In the genomic region with DNA sequence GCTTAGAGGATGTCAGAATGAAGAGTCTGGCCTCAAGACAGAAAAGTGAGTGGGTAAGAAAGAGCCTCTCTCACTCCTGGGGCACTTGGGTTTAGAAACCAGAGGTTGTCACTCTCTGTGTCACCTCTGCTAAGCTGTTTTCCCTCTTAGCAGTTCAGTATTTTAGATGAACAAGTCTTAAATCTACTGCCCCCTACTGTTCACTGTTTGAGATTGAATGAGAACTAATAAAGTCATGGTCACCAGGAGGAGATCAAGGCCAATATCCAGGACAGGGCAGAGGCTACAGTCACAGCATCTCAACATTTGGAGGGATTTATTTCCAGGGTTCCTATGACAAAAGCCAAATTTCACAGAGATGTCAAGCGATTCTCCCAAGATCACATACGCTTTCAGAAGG, we compare ENCODE assay signal across 12 mouse cellular contexts.
A peak's percentile ranks its signal among the peaks of the same experiment; 100 is the strongest.
DNase-seq lines count a peak whose midpoint lies in the region; ATAC-seq and TF ChIP-seq lines count a peak whose summit lies in the region.
"Had no signal": no experiment of that assay in that cellular context is flagged by ENCODE, and none has a peak within 500 bp of the region (broad histone marks: within the 10 kb centered on the region; RNA-seq: fewer than 3 reads in every experiment).

No protein-coding gene starts in this region.

- no peaks in the 10 kb centered on the region for H3K9me3 ChIP-seq in forebrain, postnatal 0 days (ENCODE audit: low read length)
- H3K9me3 ChIP-seq in forebrain, embryonic 12.5 days, result no peaks in the 10 kb centered on the region
- H3K9me3 ChIP-seq in hindbrain, embryonic 12.5 days (replicated peaks), result no peaks in the 10 kb centered on the region
- H3K9me3 ChIP-seq: embryonic facial prominence, embryonic 13.5 days; kidney, embryonic 15.5 days; liver, embryonic 13.5 days had no signal

- H3K4me3 ChIP-seq in forebrain, postnatal 0 days (ENCODE audit: low read depth, low read length), result no peak overlapping the region
- H3K4me3 ChIP-seq in forebrain, embryonic 12.5 days (replicated peaks), result no peak overlapping the region
- peak overlapping the region; percentile 37 for H3K4me3 ChIP-seq in lung, adult 2 months (replicated peaks; ENCODE audit: extremely low read depth, low read depth, low read length)
- no peak overlapping the region for H3K4me3 ChIP-seq in hindbrain, embryonic 12.5 days
- H3K4me3 ChIP-seq: embryonic facial prominence, embryonic 13.5 days; kidney, embryonic 15.5 days; liver, embryonic 13.5 days had no signal

- H3K4me1 ChIP-seq in forebrain, postnatal 0 days (ENCODE audit: insufficient read depth), result peaks cover 21% of the 10 kb centered on the region; the same call in 1 of the 2 replicates
- peaks cover 36% of the 10 kb centered on the region for H3K4me1 ChIP-seq in forebrain, embryonic 12.5 days
- H3K4me1 ChIP-seq in lung, adult 2 months (ENCODE audit: control insufficient read depth, insufficient read depth, low read length), result peaks cover 11% of the 10 kb centered on the region
- peaks cover 37% of the 10 kb centered on the region for H3K4me1 ChIP-seq in hindbrain, embryonic 12.5 days
- H3K4me1 ChIP-seq: liver, embryonic 13.5 days had no signal

- H3K27ac ChIP-seq in forebrain, postnatal 0 days (ENCODE audit: low read depth, low read length), result no peak overlapping the region
- no peak overlapping the region for H3K27ac ChIP-seq in forebrain, embryonic 12.5 days
- no peak overlapping the region for H3K27ac ChIP-seq in hindbrain, embryonic 12.5 days
- H3K27ac ChIP-seq: embryonic facial prominence, embryonic 13.5 days; kidney, embryonic 15.5 days; liver, embryonic 13.5 days had no signal

- H3K36me3 ChIP-seq in forebrain, postnatal 0 days (ENCODE audit: insufficient read depth), result no peaks in the 10 kb centered on the region
- H3K36me3 ChIP-seq in forebrain, embryonic 12.5 days (replicated peaks), result no peaks in the 10 kb centered on the region
- H3K36me3 ChIP-seq in hindbrain, embryonic 12.5 days, result no peaks in the 10 kb centered on the region
- H3K36me3 ChIP-seq: embryonic facial prominence, embryonic 13.5 days; kidney, embryonic 15.5 days; liver, embryonic 13.5 days had no signal

- TF ChIP-seq CTCF in forebrain, postnatal 0 days (IDR thresholded peaks at IDR 0.05; ENCODE audit: low read depth), result peak; percentile 51
- TF ChIP-seq CTCF in lung, adult 2 months (IDR thresholded peaks at IDR 0.05; ENCODE audit: insufficient read depth, low read length), result no peak

- H3K4me2 ChIP-seq in forebrain, postnatal 0 days (ENCODE audit: low read depth), result peak overlapping the region; percentile 16; the same call in 1 of the 2 replicates
- no peak overlapping the region for H3K4me2 ChIP-seq in forebrain, embryonic 12.5 days
- H3K4me2 ChIP-seq in hindbrain, embryonic 12.5 days (replicated peaks), result peak overlapping the region; percentile 22; the same call in 1 of the 2 replicates
- H3K4me2 ChIP-seq: embryonic facial prominence, embryonic 13.5 days; kidney, embryonic 15.5 days; liver, embryonic 13.5 days had no signal

- H3K9ac ChIP-seq in forebrain, postnatal 0 days, result no peak overlapping the region
- no peak overlapping the region for H3K9ac ChIP-seq in forebrain, embryonic 12.5 days
- H3K9ac ChIP-seq in hindbrain, embryonic 12.5 days, result no peak overlapping the region
- H3K9ac ChIP-seq: embryonic facial prominence, embryonic 13.5 days; kidney, embryonic 15.5 days; liver, embryonic 13.5 days had no signal

- H3K27me3 ChIP-seq in forebrain, postnatal 0 days (ENCODE audit: insufficient read depth, low read length), result no peaks in the 10 kb centered on the region
- H3K27me3 ChIP-seq in forebrain, embryonic 12.5 days, result 0 out of 2 replicates have a peak, but pooled peaks cover 6% of the 10 kb centered on the region
- no peaks in the 10 kb centered on the region for H3K27me3 ChIP-seq in hindbrain, embryonic 12.5 days
- H3K27me3 ChIP-seq: embryonic facial prominence, embryonic 13.5 days; kidney, embryonic 15.5 days had no signal

- no peak for DNase-seq in forebrain, postnatal 0 days
- no peak for DNase-seq in lung, adult 2 months
- no peak for DNase-seq in lung, postnatal 4 days
- DNase-seq in retina, embryonic 14.5 days (ENCODE audit: low spot score), result peak; percentile 74
- no peak for DNase-seq in gastrocnemius, postnatal 4 days (ENCODE audit: low spot score in 2 of 2)
- no peak for DNase-seq in cerebellum, postnatal 4 days (ENCODE audit: low spot score in 2 of 2)
- DNase-seq: adrenal gland, adult 8-10 months; liver, embryonic 13.5 days had no signal

- TF ChIP-seq POLR2A in lung, adult 2 months (IDR thresholded peaks at IDR 0.05; ENCODE audit: borderline replicate concordance, extremely low read depth, low read depth, low read length), result no peak

- no peak for ATAC-seq in forebrain, postnatal 0 days
- no peak for ATAC-seq in forebrain, embryonic 12.5 days (ENCODE audit: low FRiP score)
- ATAC-seq in hindbrain, embryonic 12.5 days (ENCODE audit: low FRiP score), result no peak

- WGBS in forebrain, postnatal 0 days, result 88% methylated on average over 2 of the region's 2 CpGs
- WGBS in forebrain, embryonic 12.5 days, result 85% methylated on average over 2 of the region's 2 CpGs
- WGBS in lung, adult 2 months, result 81% methylated on average over 2 of the region's 2 CpGs
- WGBS in hindbrain, embryonic 12.5 days, result 91% methylated on average over 2 of the region's 2 CpGs
